Mouse (Mus musculus): ENCODE measurements around the gene Ttc7b. TPM values are rescaled to one million over a fixed set of nuclear protein-coding genes. Genes with fewer than 3 reads are reported as not detected.

Gene Ttc7b
- polyA plus RNA-seq, 1 experiment, result 7.1 TPM

DNA sequence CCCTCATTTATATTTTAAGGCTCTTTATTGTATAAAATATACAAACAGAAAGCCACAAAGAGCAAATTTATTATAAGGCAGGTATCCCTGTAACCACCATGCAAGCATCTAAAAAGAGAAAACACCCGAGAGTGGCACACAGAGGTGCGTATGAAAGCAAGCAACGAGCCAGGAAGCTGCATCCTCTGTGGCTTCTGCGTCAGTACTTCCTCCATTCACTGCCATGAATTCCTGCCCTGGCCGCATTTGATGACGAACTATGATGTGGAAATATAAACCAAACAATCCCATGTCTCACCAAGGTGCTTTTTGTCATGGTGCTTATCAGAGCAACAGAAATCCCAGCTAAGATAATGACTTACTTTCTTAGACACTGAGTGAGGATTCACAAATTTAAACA is 88.8 kb downstream of the Ttc7b start:
- H3K27ac ChIP-seq (ENCODE audit: control insufficient read depth, insufficient read depth, low read depth, low read length), result no peak overlapping the region
- no peaks in the 10 kb centered on the region for H3K36me3 ChIP-seq (ENCODE audit: control insufficient read depth, insufficient read depth, low read length)
- TF ChIP-seq POLR2A (IDR thresholded peaks at IDR 0.05; ENCODE audit: control insufficient read depth, low read depth, low read length) (no peak), CTCF (IDR thresholded peaks at IDR 0.05; ENCODE audit: control insufficient read depth, insufficient read depth, insufficient replicate concordance, low read depth, low read length) (no peak)
- no peak overlapping the region for H3K4me3 ChIP-seq (ENCODE audit: control insufficient read depth, low read depth, low read length)
- no peaks in the 10 kb centered on the region for H3K4me1 ChIP-seq (ENCODE audit: control insufficient read depth, insufficient read depth, low read length)
- H3K27me3 ChIP-seq (ENCODE audit: control insufficient read depth, insufficient read depth, low read length), result no peaks in the 10 kb centered on the region

DNA sequence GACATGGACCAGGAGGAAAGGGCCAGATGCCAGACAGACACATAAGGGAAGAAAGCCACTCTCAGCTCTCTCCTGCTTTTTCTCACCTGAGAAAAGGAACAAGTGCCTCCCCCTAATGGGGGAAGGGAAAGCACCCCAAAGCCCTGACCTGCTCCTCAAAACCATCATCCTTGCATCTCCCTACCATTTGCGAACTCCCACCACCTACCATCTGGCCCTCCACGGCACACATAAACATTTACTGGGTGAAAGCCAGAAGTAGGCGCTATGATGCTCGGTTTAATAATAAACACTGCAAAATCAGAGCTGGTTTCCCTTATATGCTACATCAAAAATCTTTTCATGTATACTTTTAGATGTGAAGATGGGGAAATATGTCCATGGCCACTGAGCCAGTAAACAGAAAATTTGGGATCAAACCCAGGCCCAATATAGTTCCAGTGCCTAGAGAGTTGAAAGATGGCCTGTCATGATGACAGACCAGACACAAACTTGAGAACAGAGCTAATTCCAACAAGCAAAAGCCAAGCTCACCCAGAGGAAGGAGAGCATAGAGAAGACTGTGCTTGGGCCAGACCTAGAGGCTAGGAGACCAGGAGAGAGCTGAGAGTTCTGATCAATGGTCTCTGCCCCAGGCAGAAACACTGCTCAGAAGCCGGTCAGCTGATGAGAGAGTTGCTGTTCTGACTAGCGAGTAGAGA is 91.1 kb downstream of the Ttc7b start:
- Histone ChIP-seq H3K27ac (ENCODE audit: control insufficient read depth, insufficient read depth, low read depth, low read length) (no peak overlapping the region), H3K36me3 (ENCODE audit: control insufficient read depth, insufficient read depth, low read length) (no peaks in the 10 kb centered on the region), H3K4me1 (ENCODE audit: control insufficient read depth, insufficient read depth, low read length) (no peaks in the 10 kb centered on the region), H3K27me3 (ENCODE audit: control insufficient read depth, insufficient read depth, low read length) (no peaks in the 10 kb centered on the region), H3K4me3 (ENCODE audit: control insufficient read depth, low read depth, low read length) (no peak overlapping the region)
- TF ChIP-seq POLR2A (IDR thresholded peaks at IDR 0.05; ENCODE audit: control insufficient read depth, low read depth, low read length) (no peak), CTCF (IDR thresholded peaks at IDR 0.05; ENCODE audit: control insufficient read depth, insufficient read depth, insufficient replicate concordance, low read depth, low read length) (no peak)

DNA sequence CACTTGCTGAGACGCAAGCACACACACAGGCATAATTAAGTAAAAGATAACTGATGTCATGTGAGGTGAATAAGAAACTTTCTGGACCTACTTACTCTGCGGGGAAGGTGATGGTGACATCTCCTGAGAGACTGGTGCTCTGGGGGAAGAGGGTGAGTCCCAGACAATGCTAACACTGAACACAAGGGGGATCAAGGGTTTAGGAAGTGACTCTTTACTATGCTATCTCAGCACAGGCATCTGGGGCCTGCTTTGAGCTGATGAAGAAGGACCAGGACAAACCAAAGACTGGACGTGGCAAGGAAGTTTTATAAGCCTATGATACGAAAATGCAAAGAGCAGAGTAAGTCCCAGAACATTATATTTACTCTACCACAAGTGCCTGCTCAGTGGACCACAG is 92.4 kb downstream of the Ttc7b start:
- Histone ChIP-seq H3K27ac (ENCODE audit: control insufficient read depth, insufficient read depth, low read depth, low read length) (no peak overlapping the region), H3K4me1 (ENCODE audit: control insufficient read depth, insufficient read depth, low read length) (no peaks in the 10 kb centered on the region), H3K27me3 (ENCODE audit: control insufficient read depth, insufficient read depth, low read length) (no peaks in the 10 kb centered on the region), H3K4me3 (ENCODE audit: control insufficient read depth, low read depth, low read length) (no peak overlapping the region), H3K36me3 (ENCODE audit: control insufficient read depth, insufficient read depth, low read length) (no peaks in the 10 kb centered on the region)
- TF ChIP-seq POLR2A (IDR thresholded peaks at IDR 0.05; ENCODE audit: control insufficient read depth, low read depth, low read length) (no peak), CTCF (IDR thresholded peaks at IDR 0.05; ENCODE audit: control insufficient read depth, insufficient read depth, insufficient replicate concordance, low read depth, low read length) (no peak)

DNA sequence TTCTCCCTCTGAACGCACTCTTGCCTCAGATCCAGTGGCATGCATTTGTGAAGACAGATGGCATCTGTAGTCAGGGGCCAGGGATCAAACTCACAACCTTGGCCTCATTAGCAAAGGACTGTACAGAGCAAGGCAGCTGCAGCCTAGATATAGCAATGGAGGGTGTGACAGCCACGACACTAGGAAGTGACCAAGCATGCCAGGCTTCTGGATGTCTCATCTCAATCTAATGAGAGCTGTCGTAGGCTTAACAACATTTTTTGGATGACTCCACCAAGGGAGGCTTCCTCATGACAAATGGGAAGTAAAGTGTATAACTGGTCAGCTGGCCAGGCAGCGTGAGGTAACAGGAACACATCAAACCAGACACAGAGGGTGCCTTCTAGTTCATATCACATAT is 94.4 kb downstream of the Ttc7b start:
- H3K27me3 ChIP-seq (ENCODE audit: control insufficient read depth, insufficient read depth, low read length), result no peaks in the 10 kb centered on the region
- no peaks in the 10 kb centered on the region for H3K36me3 ChIP-seq (ENCODE audit: control insufficient read depth, insufficient read depth, low read length)
- no peaks in the 10 kb centered on the region; the same call in 1 of the 2 replicates for H3K4me1 ChIP-seq (ENCODE audit: control insufficient read depth, insufficient read depth, low read length)
- TF ChIP-seq POLR2A (IDR thresholded peaks at IDR 0.05; ENCODE audit: control insufficient read depth, low read depth, low read length) (no peak), CTCF (IDR thresholded peaks at IDR 0.05; ENCODE audit: control insufficient read depth, insufficient read depth, insufficient replicate concordance, low read depth, low read length) (no peak)
- H3K4me3 ChIP-seq (ENCODE audit: control insufficient read depth, low read depth, low read length), result no peak overlapping the region
- no peak overlapping the region for H3K27ac ChIP-seq (ENCODE audit: control insufficient read depth, insufficient read depth, low read depth, low read length)

DNA sequence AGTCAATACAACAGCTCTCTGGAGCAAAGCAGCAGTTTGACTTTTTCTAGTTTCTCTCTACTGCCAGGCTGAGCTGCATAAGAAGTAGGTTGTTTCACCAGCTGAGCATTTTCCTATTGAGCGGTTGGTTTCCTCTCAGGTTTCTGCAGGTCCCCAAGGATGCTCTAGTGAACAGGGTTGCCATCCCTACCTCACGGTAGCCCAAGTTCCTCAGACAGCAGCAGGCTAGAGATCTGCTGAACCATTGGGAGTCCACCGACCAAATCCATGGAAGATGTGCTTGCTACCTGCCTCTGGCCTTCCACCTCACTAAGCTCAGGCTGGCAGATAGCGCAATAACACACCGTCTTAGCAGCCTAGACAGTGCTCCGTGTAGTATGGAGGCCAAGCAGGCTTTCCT is 95.6 kb downstream of the Ttc7b start:
- no peaks in the 10 kb centered on the region; the same call in 1 of the 2 replicates for H3K4me1 ChIP-seq (ENCODE audit: control insufficient read depth, insufficient read depth, low read length)
- TF ChIP-seq POLR2A (IDR thresholded peaks at IDR 0.05; ENCODE audit: control insufficient read depth, low read depth, low read length), result no peak
- TF ChIP-seq CTCF (IDR thresholded peaks at IDR 0.05; ENCODE audit: control insufficient read depth, insufficient read depth, insufficient replicate concordance, low read depth, low read length), result no peak
- no peaks in the 10 kb centered on the region for H3K27me3 ChIP-seq (ENCODE audit: control insufficient read depth, insufficient read depth, low read length)
- H3K27ac ChIP-seq (ENCODE audit: control insufficient read depth, insufficient read depth, low read depth, low read length), result no peak overlapping the region
- no peaks in the 10 kb centered on the region for H3K36me3 ChIP-seq (ENCODE audit: control insufficient read depth, insufficient read depth, low read length)
- H3K4me3 ChIP-seq (ENCODE audit: control insufficient read depth, low read depth, low read length), result no peak overlapping the region

DNA sequence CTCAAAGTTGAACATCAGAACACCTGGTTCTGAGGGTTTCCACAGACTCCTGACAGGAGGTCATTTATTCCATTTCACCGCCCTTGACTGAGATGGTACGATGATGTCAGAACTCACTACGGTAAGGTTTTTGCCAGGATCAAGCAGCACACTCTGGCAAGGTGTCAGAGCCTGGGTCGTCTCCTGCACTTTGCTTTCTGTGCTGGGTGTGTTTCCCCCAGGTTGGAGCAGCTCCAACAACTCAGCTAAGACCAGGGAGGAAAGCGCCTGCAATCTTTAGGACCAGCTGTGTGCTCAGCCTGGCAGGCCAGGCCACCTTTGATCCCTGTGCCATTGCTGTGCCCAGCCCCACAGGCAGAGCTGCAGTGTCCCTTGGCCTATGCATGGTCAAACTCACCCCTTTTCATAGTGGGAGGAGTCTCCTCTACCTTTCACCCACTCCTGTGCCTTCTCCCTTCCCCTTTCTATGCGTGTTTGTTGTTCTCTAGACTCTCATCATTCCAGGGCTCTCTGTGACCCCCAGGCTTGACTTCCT is 98.3 kb downstream of the Ttc7b start:
- no peaks in the 10 kb centered on the region for H3K27me3 ChIP-seq (ENCODE audit: control insufficient read depth, insufficient read depth, low read length)
- H3K27ac ChIP-seq (ENCODE audit: control insufficient read depth, insufficient read depth, low read depth, low read length), result no peak overlapping the region
- no peaks in the 10 kb centered on the region for H3K36me3 ChIP-seq (ENCODE audit: control insufficient read depth, insufficient read depth, low read length)
- no peak for TF ChIP-seq CTCF (IDR thresholded peaks at IDR 0.05; ENCODE audit: control insufficient read depth, insufficient read depth, insufficient replicate concordance, low read depth, low read length)
- no peak for TF ChIP-seq POLR2A (IDR thresholded peaks at IDR 0.05; ENCODE audit: control insufficient read depth, low read depth, low read length)
- no peaks in the 10 kb centered on the region; the same call in 1 of the 2 replicates for H3K4me1 ChIP-seq (ENCODE audit: control insufficient read depth, insufficient read depth, low read length)
- no peak overlapping the region for H3K4me3 ChIP-seq (ENCODE audit: control insufficient read depth, low read depth, low read length)

DNA sequence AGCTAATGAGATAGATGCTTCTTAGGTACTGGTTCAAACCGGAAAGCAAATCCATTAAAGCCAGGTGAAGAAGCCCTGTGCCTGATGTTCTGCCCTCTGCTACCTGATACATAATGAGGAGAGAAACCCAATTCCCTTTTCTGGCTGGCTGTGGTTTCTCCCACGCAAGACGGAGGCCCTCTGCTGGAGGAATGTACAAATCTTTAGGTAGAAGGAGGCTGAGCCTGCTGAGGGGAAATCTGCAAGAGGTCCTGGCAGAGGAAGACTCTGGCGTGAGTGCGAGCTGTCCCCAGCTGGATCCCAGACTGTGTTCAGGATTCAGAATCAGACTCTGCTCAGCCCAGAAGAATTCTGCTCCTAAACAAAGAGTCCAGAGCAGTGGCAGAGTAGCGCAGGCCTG is 99.1 kb downstream of the Ttc7b start:
- H3K36me3 ChIP-seq (ENCODE audit: control insufficient read depth, insufficient read depth, low read length), result no peaks in the 10 kb centered on the region
- TF ChIP-seq CTCF (IDR thresholded peaks at IDR 0.05; ENCODE audit: control insufficient read depth, insufficient read depth, insufficient replicate concordance, low read depth, low read length) (no peak), POLR2A (IDR thresholded peaks at IDR 0.05; ENCODE audit: control insufficient read depth, low read depth, low read length) (no peak)
- no peaks in the 10 kb centered on the region for H3K27me3 ChIP-seq (ENCODE audit: control insufficient read depth, insufficient read depth, low read length)
- H3K27ac ChIP-seq (ENCODE audit: control insufficient read depth, insufficient read depth, low read depth, low read length), result no peak overlapping the region
- no peaks in the 10 kb centered on the region; the same call in 1 of the 2 replicates for H3K4me1 ChIP-seq (ENCODE audit: control insufficient read depth, insufficient read depth, low read length)
- no peak overlapping the region for H3K4me3 ChIP-seq (ENCODE audit: control insufficient read depth, low read depth, low read length)
